Mouse (Mus musculus) c-Kit-positive CD71-positive TER-119-positive erythroid progenitor cells, embryonic 14.5 days (primary cell): Measurements from ENCODE around the gene Zfp13.
"Not testable (repeated sequence)": the region's sequence is repeated elsewhere in the genome, so short reads cannot be mapped to it uniquely, and the experiment has no call there.

Experiments
- DNase-seq: peaks from one replicate; pipeline ENCODE4 v3.0.0-alpha.2; 2013; ENCODE audit warnings: low spot score

Gene Zfp13

GRCm38 (mm10) chr17:23598582-23599552 is at the start of gene Zfp13:
Zfp13 (minus strand) TSS chr17:23599487.
- peak; percentile 66 for DNase-seq

GRCm38 (mm10) chr17:23645894-23646293 is 46.6 kb upstream of the Zfp13 start:
- DNase-seq, result no peak

GRCm38 (mm10) chr17:23644613-23645495 is 45.6 kb upstream of the Zfp13 start, which contains the start of gene Mmp25:
Mmp25 (minus strand) TSS chr17:23645277.
- DNase-seq, result no peak

DNA sequence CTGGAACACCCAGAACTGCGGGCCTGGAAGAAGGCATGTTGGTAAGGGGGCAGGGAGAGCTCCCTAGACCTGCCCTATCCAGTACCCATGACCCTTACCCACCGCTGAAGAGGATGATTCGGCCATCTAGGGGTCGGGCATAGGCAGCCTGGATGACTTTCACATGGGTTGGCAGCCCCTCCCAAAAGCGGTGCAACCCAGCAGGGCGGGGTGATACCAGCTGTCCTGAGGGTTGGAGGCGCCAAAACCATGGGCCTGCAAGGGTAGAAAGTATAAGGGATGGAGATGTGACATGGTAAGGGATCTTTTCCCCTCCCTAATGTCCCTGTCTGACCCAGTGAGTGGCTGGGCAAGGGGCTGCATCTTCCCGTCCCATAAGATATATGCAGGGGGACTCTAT is 32.0 kb upstream of the Zfp13 start:
- no peak for DNase-seq

DNA sequence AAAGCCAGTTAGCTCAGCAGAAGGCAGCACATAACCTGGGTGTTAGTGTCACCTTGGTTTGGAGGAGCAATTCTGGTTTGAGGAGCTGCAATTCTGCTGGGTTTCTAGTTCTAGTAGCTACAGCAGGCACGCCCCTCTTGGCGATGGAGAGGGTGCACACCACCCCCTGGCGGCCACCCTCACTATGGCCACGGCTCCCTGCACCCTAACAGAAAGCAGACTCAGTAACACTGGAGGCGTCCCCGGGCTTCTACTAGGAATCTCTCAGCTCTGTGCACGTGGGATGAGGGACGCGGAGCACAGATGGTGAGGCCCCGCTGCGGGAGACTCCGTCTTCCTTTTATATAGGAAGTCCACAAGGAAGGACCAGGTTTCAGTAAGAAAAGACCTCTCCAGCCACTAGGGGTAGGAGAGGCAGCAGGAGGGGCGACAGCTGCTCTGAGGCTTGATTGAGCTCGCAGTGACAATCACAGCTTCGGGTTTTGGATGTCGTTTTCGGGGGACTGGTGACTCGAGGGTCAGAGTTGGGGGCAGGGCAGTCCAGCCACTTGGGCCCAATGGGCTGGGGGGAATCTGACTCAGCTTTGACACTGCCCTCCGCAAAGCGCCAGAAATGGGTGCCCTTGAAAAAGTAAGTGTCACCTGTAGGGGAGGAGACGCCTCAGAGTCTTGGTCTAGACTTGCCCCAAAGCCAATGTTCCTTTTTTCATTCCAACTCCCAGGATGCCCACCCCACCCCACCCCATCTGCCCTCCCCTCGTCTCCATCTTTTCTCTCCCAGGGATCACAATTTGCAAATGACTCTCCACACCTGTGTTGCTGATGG is 31.1 kb upstream of the Zfp13 start:
- peak; percentile 31 for DNase-seq

DNA sequence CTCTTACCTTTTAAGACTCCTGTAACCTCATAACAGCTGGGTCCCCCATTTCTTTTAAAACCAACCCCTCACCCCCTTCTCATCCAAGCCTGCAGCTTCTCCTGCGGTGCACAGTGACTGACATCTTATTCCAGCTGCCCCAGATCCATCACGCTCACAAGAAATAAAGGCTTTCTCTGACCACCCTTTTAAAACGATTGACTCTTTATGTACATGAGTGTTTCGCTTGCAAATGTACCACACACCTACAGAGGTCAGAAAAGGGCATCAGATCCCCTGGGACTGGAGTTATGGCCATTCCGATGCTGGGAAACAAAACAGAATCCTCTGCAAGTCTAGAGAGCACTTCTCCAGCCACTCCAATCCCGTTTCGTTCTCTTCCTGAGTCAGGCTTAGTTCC is 28.5 kb upstream of the Zfp13 start:
- no peak for DNase-seq

GRCm38 (mm10) chr17:23620351-23620750 is 21.1 kb upstream of the Zfp13 start:
- DNase-seq, result no peak

GRCm38 (mm10) chr17:23617087-23617486 is 17.8 kb upstream of the Zfp13 start:
- DNase-seq, result no peak

- no peak for DNase-seq
Observed at GRCm38 (mm10) chr17:23610361-23610800, 11.1 kb upstream of the Zfp13 start.

GRCm38 (mm10) chr17:23609612-23610011 is 10.3 kb upstream of the Zfp13 start:
- no peak for DNase-seq

- DNase-seq, result no peak
Observed at GRCm38 (mm10) chr17:23605220-23605619, 5.9 kb upstream of the Zfp13 start.

- no peak for DNase-seq
Observed at GRCm38 (mm10) chr17:23604394-23604793, 5.1 kb upstream of the Zfp13 start.

GRCm38 (mm10) chr17:23603542-23603941 is 4.3 kb upstream of the Zfp13 start:
- DNase-seq, result peak; percentile 35

DNA sequence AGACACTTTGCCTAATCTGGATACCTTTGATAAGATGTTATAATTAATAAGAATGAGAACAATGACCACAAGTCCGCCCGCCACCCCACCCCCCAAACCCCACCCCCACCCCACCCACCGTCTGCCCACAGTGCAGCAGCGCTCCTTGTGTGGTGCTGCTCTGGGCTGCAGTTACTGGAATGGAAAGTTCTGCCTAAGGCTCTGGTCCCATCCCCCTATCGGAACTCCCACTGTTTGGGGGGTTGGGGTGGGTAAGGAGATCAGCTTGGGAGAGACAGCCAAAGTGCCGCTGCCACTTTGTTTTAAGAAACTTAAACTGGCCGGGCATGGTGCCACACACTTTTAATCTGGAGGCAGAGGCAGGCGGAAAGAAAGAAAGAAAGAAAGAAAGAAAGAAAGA is 3.8 kb upstream of the Zfp13 start:
- DNase-seq, result no peak

GRCm38 (mm10) chr17:23601836-23602585 is 2.7 kb upstream of the Zfp13 start:
- no peak for DNase-seq

- DNase-seq, result no peak
Observed at GRCm38 (mm10) chr17:23600641-23601622, 1.6 kb upstream of the Zfp13 start, which contains the start of gene Zscan10. Zscan10 (plus strand) TSS chr17:23600856.

GRCm38 (mm10) chr17:23599605-23600063 is 347 bp upstream of the Zfp13 start:
- DNase-seq, result peak; percentile 36

- DNase-seq, result not testable (repeated sequence)
Observed at GRCm38 (mm10) chr17:23595139-23595538, 4.1 kb downstream of the Zfp13 start.

DNA sequence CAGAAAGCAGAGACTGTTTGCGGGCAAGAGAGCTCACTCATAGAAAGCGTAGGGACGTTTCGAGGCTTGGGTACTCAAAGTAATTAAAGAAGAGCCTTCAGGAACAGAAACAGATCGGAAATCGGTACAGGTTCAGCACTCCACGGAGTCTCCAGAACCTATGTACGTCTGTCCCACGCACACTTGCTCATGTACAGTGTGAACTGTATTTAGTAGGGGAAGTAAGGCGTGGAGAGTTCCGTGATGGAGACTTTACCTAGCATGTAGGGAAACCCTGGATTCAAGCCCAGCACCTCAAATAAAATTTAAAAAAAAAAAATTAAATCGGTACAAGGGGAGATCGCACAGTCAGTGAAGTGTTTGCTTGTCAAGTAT is 6.4 kb downstream of the Zfp13 start:
- no peak for DNase-seq
